Mouse (Mus musculus) megakaryocyte, embryonic 14.5 days (primary cell): Measurements from ENCODE around the gene Gm28047.

Experiments
- FLI1 ChIP-seq: IDR thresholded peaks from 2 replicates; pipeline ENCODE4 v1.6.1; 2012; ENCODE audit warnings: low read length, inconsistent platforms, mixed read lengths
- GATA1 ChIP-seq: IDR thresholded peaks from 3 replicates; pipeline ENCODE4 v1.6.1; 2012; ENCODE audit warnings: mixed read lengths, low read length, inconsistent platforms, borderline replicate concordance

- TF ChIP-seq GATA1: no peak
- TF ChIP-seq FLI1: no peak
Observed at GRCm38 (mm10) chr15:102557580-102557979, 67.3 kb downstream of the Gm28047 start.
